Mouse (Mus musculus) hindbrain, embryonic 11.5 days (tissue): ENCODE data around the gene Dlg2. TPM values are rescaled to one million over a fixed set of nuclear protein-coding genes. Genes with fewer than 3 reads are reported as not detected.

Experiments
- ATAC-seq: fragments of 200-750 bp; cut with Nextera tagmentation; 2 replicates; pipeline ENCODE4 v1.8.0; 2017; ENCODE audit warnings: mild to moderate bottlenecking, moderate TSS enrichment, moderate library complexity; ENCODE audit not compliant: low FRiP score
- DNase-seq: peaks from one replicate; pipeline ENCODE4 v3.0.0-alpha.2; 2015; ENCODE audit warnings: low spot score
- H3K27ac ChIP-seq: fragments of 300-500 bp; sonication (generic); 2 replicates; pipeline ENCODE4 v1.5.1; 2014; ENCODE audit warnings: mild to moderate bottlenecking, low read depth, low read length
- H3K27me3 ChIP-seq: fragments of 300-500 bp; sonication (generic); 2 replicates; pipeline ENCODE4 v1.6.1; 2014; ENCODE audit warnings: mild to moderate bottlenecking, low read length, moderate library complexity, mixed read lengths; ENCODE audit not compliant: control insufficient read depth, insufficient read depth
- H3K36me3 ChIP-seq: fragments of 300-500 bp; sonication (generic); 2 replicates; pipeline ENCODE4 v1.6.1; 2014; ENCODE audit warnings: mild to moderate bottlenecking, low read length, moderate library complexity, mixed read lengths; ENCODE audit not compliant: control insufficient read depth, insufficient read depth
- H3K4me1 ChIP-seq: fragments of 300-500 bp; sonication (generic); replicated peaks from 2 replicates; pipeline ENCODE4 v1.6.1; 2014; ENCODE audit warnings: low read length, mixed read lengths; ENCODE audit not compliant: control insufficient read depth, insufficient read depth
- H3K4me2 ChIP-seq: fragments of 300-500 bp; sonication (generic); replicated peaks from 2 replicates; pipeline ENCODE4 v1.6.1; 2014; ENCODE audit warnings: mild to moderate bottlenecking, low read depth, low read length
- H3K4me3 ChIP-seq: fragments of 300-500 bp; sonication (generic); 2 replicates; pipeline ENCODE4 v1.5.1; 2014; ENCODE audit warnings: low read depth, low read length
- H3K9ac ChIP-seq: fragments of 300-500 bp; sonication (generic); 2 replicates; pipeline ENCODE4 v1.6.1; 2014; ENCODE audit warnings: low read depth, low read length
- H3K9me3 ChIP-seq: fragments of 300-500 bp; sonication (generic); 2 replicates; pipeline ENCODE4 v1.6.1; 2016; ENCODE audit warnings: low read length; ENCODE audit not compliant: control insufficient read depth
- WGBS: fragments of 180-500 bp; shearing (Covaris S2); extraction: QIAGEN DNeasy Blood & Tissue Kit; methylation state at CpG from one replicate; pipeline ENCODE4 v1.1.7; 2014; 5-methylcytosine and 5-hydroxymethylcytosine counted together
- polyA plus RNA-seq: library from polyadenylated mRNA; unstranded; fragments of >200 nt; fragmentation: Nextera tagmentation; extraction: Ambion mirVana; gene quantifications from 2 replicates; pipeline ENCODE4 v1.2.1, GENCODE M21; 2014

The Dlg2 gene
- polyA plus RNA-seq, 1 experiment from 2014 or later, result 3.1 TPM

- no peaks in the 10 kb centered on the region for H3K27me3 ChIP-seq
- WGBS, result 81% methylated on average over 5 of the region's 5 CpGs
- DNase-seq (no peak), ATAC-seq (no peak)
- H3K27ac ChIP-seq, result no peak overlapping the region
- H3K9me3 ChIP-seq, result no peaks in the 10 kb centered on the region
- H3K4me3 ChIP-seq, result no peak overlapping the region
- H3K4me2 ChIP-seq, result no peak overlapping the region
- no peak overlapping the region for H3K9ac ChIP-seq
- no peaks in the 10 kb centered on the region for H3K36me3 ChIP-seq
- H3K4me1 ChIP-seq, result no peaks in the 10 kb centered on the region
Measured at GRCm38 (mm10) chr7:92373863-92374357, 1897.4 kb downstream of the Dlg2 start.

GRCm38 (mm10) chr7:92383913-92384484, 1907.5 kb downstream of the Dlg2 start:
- Histone ChIP-seq H3K9me3 (no peaks in the 10 kb centered on the region), H3K27ac (no peak overlapping the region), H3K4me2 (no peak overlapping the region), H3K36me3 (no peaks in the 10 kb centered on the region), H3K27me3 (no peaks in the 10 kb centered on the region), H3K4me3 (no peak overlapping the region), H3K4me1 (no peaks in the 10 kb centered on the region), H3K9ac (no peak overlapping the region)
- ATAC-seq, result no peak
- no peak for DNase-seq
- WGBS, result 80% methylated on average over 5 of the region's 5 CpGs

GRCm38 (mm10) chr7:92392052-92392640, 1915.7 kb downstream of the Dlg2 start:
- WGBS, result 76% methylated on average over 6 of the region's 6 CpGs
- Histone ChIP-seq H3K4me2 (no peak overlapping the region), H3K27me3 (no peaks in the 10 kb centered on the region), H3K4me1 (no peaks in the 10 kb centered on the region), H3K36me3 (no peaks in the 10 kb centered on the region), H3K9me3 (no peaks in the 10 kb centered on the region), H3K9ac (no peak overlapping the region), H3K27ac (no peak overlapping the region), H3K4me3 (no peak overlapping the region)
- DNase-seq (no peak), ATAC-seq (no peak)

GRCm38 (mm10) chr7:92396783-92397182, 1920.3 kb downstream of the Dlg2 start:
- Histone ChIP-seq H3K36me3 (no peaks in the 10 kb centered on the region), H3K27ac (no peak overlapping the region), H3K9me3 (no peaks in the 10 kb centered on the region), H3K4me3 (no peak overlapping the region), H3K4me2 (no peak overlapping the region), H3K27me3 (no peaks in the 10 kb centered on the region), H3K4me1 (no peaks in the 10 kb centered on the region), H3K9ac (no peak overlapping the region)
- DNase-seq (no peak), ATAC-seq (no peak)
- 88% methylated on average over 1 of the region's 1 CpGs for WGBS

- Histone ChIP-seq H3K4me2 (no peak overlapping the region), H3K9ac (no peak overlapping the region), H3K4me1 (no peaks in the 10 kb centered on the region), H3K27me3 (no peaks in the 10 kb centered on the region), H3K27ac (no peak overlapping the region), H3K9me3 (no peaks in the 10 kb centered on the region), H3K4me3 (no peak overlapping the region), H3K36me3 (no peaks in the 10 kb centered on the region)
- ATAC-seq, result no peak
- WGBS, result 65% methylated on average over 1 of the region's 1 CpGs
- no peak for DNase-seq
Measured at GRCm38 (mm10) chr7:92398841-92399240, 1922.4 kb downstream of the Dlg2 start.

- no peak overlapping the region for H3K4me2 ChIP-seq
- H3K36me3 ChIP-seq, result no peaks in the 10 kb centered on the region
- no peaks in the 10 kb centered on the region for H3K27me3 ChIP-seq
- no peak for DNase-seq
- no peaks in the 10 kb centered on the region for H3K9me3 ChIP-seq
- H3K4me3 ChIP-seq, result no peak overlapping the region
- no peaks in the 10 kb centered on the region for H3K4me1 ChIP-seq
- no peak for ATAC-seq
- no peak overlapping the region for H3K9ac ChIP-seq
- 67% methylated on average over 1 of the region's 1 CpGs for WGBS
- no peak overlapping the region for H3K27ac ChIP-seq
Measured at GRCm38 (mm10) chr7:92400551-92400950, 1924.1 kb downstream of the Dlg2 start.

- Histone ChIP-seq H3K9me3 (no peaks in the 10 kb centered on the region), H3K4me2 (no peak overlapping the region), H3K27me3 (no peaks in the 10 kb centered on the region), H3K9ac (no peak overlapping the region), H3K4me3 (no peak overlapping the region), H3K27ac (no peak overlapping the region), H3K36me3 (no peaks in the 10 kb centered on the region), H3K4me1 (no peaks in the 10 kb centered on the region)
- 69% methylated on average over 4 of the region's 4 CpGs for WGBS
- ATAC-seq, result no peak; the same call in 1 of the 2 replicates
- no peak for DNase-seq
Measured at GRCm38 (mm10) chr7:92401001-92401688, 1924.7 kb downstream of the Dlg2 start.

GRCm38 (mm10) chr7:92408479-92408878, 1932.0 kb downstream of the Dlg2 start:
- Histone ChIP-seq H3K9me3 (no peaks in the 10 kb centered on the region), H3K4me2 (no peak overlapping the region), H3K4me1 (no peaks in the 10 kb centered on the region), H3K4me3 (no peak overlapping the region), H3K9ac (no peak overlapping the region), H3K27ac (no peak overlapping the region), H3K36me3 (no peaks in the 10 kb centered on the region), H3K27me3 (no peaks in the 10 kb centered on the region)
- 64% methylated on average over 5 of the region's 5 CpGs for WGBS
- DNase-seq, result no peak
- ATAC-seq, result no peak

GRCm38 (mm10) chr7:92420474-92420873, 1944.0 kb downstream of the Dlg2 start:
- H3K4me1 ChIP-seq, result no peaks in the 10 kb centered on the region
- no peaks in the 10 kb centered on the region for H3K9me3 ChIP-seq
- 81% methylated on average over 10 of the region's 10 CpGs for WGBS
- no peak overlapping the region for H3K27ac ChIP-seq
- no peak overlapping the region for H3K4me3 ChIP-seq
- H3K36me3 ChIP-seq, result no peaks in the 10 kb centered on the region
- no peak overlapping the region for H3K9ac ChIP-seq
- no peaks in the 10 kb centered on the region for H3K27me3 ChIP-seq
- ATAC-seq (no peak), DNase-seq (no peak)
- H3K4me2 ChIP-seq, result no peak overlapping the region
